Mouse (Mus musculus) lung, postnatal 14 days (tissue): Measurements from ENCODE around the gene Lrrc41.

ENCODE experiments used
- DNase-seq: peaks from one replicate; pipeline ENCODE4 v3.0.0; 2021

Gene Lrrc41

DNA sequence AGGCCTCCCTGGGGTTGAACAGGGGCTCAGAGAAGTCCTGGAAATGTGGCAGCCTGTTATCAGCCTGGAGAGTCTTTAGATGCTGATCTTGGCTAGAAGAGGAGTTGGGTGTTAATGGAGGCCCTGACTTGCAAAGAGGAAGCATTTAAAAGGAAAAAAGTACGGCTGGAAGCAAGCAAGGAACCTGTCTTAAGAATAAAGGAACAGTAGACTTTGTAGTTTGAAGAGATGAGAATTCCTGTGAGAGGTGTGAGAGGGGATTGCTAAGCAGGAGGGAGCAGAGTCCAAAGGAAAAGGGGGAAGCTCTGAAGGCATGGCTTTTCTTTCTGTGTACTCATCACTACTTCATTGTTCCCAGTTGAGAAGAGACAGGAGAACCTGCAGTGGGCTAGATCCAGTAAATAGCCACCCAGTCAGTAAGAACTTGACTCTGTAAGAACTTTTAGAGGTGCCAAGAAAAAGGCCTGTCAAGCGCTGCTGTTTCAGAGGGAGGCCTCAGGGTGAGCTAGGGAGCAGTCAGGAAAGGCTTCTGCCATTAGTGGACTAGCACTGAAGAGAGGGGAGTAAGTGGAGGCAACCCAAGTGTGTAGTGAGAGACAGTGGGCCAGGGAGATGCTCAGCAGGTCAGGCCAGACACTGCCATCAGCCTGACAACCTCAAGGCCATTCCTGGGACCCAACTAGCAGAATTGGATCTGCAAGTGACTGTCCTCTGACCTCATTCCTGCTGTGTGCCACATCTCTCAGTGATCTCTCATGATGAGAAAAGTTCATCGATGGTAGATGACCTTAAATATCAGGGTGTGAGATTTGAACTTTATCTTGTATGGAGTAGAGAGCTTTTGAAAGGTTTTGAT lies 2.4 kb downstream of the Lrrc41 start:
- no peak for DNase-seq

DNA sequence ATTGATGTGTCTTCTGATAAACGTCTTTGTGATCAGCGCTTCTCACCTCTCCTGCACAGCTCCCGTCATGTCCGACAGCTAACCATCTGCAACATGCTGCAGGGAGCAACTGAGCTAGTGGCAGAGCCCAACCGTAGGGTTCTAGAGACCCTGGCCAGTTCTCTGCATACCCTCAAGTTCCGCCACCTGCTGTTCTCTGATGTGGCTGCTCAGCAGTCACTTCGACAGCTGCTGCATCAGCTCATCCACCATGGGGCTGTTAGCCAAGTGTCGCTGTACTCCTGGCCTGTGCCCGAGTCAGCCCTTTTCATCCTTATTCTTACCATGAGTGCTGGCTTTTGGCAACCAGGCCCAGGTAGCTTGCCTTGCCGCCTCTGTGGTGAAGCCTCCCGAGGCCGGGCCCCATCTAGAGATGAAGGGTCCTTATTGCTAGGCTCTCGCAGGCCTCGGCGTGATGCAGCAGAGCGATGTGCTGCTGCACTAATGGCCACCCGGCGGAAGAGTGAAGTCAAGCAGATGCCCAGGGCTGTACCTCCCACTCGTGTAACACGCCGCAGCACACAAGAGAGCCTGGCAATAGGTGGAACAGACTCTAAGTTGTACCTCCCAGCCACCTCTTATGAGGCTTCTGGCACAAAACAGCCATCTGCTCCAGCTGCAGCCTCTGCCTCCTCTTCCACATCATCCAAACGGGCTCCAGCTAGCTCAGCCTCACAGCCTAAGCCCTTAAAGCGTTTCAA lies 13.6 kb downstream of the Lrrc41 start:
- DNase-seq = no peak

DNA sequence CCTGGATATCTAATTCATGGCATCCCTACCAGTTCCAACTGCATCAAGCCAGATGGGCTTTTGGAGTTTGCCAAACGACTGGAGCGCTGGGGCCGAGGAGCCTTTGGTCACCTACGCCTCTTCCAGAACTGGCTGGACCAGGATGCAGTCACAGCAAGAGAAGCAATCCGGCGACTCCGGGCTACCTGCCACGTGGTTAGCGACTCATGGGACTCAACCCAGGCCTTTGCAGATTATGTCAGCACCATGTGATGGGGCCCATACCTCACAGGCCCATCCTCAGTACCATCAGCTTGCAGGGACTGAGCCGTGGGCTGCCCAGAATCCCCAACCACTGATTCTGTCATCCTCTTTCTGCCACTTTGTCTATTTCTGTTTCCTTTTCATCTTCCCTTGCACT lies 21.2 kb downstream of the Lrrc41 start:
- DNase-seq = no peak

DNA sequence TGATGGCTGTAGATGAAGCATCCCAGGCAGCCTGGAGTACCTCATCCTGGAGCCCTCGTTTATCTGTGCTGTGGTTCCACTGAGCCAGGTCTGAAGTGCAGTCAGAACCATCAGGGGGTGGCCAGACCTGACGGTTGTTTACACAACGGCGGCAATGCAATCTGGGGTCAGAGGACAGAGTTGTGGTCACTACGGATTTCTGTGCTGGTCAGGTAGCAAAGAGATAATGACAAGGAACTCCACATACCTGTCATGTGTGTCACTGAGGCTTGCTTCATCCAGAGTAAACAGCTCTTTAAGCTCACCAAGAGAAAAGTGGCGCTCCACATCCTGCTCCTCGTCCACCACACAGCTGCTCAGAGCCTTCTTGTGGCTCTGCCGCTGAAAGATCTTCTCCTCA lies 22.1 kb downstream of the Lrrc41 start:
- DNase-seq = no peak

- no peak for DNase-seq
These were observed 25.9 kb downstream of the Lrrc41 start for GRCm38 (mm10) chr4:116100959-116101358.

- DNase-seq = no peak
These were observed 30.2 kb downstream of the Lrrc41 start for GRCm38 (mm10) chr4:116105278-116105677.

GRCm38 (mm10) chr4:116110695-116111094 lies 35.6 kb downstream of the Lrrc41 start:
- no peak for DNase-seq

- DNase-seq = no peak
These were observed 36.4 kb downstream of the Lrrc41 start for GRCm38 (mm10) chr4:116111486-116111885.

- no peak for DNase-seq
These were observed 47.7 kb downstream of the Lrrc41 start for GRCm38 (mm10) chr4:116122762-116123161.

DNA sequence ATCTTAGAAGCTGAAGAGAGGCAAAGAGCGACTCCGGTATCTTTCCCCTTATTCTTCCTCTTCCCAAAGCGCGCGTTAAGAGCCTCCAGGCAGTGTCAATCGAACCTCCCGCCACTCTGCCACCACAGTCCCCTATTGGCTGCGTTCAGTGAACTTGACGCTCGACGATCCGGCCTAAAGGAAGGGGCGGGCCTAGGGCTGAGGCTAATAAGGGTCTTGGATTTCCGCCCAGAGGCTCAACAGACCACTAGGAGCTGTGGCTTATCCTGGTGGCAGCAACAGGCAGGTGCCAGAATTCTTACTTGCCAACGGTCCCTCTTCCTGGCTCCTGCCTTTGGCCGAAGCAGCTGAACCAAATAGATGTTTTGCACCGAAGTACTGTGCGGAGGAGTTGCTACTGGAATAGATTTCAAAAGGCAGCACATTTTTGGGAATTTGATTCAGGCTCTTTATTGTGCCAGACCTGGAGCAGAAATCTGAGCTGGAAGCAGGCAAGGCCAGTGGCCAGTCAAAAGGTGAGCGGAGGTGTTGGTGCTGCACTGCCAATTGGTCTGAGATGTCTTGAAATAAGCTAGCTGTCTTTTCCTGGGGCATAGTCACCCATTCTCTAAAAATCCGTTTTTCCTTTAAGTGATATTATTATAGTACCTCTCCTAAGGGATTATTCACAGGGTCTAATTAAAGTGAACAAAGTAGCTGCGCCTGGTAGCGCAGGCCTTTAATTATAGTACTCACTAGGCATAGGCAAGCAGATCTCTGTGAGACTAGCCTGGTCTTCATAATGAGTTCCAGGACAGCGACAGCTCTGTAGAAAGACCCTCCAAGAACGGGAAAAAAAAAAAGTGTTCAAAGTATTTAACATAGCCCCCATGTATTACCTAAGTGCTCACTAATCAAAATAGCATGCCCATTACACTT lies 48.8 kb downstream of the Lrrc41 start, which contains the start of the genes Rad54l and Pomgnt1:
Gene Rad54l (minus strand): TSS at position 89 of the 918 bp plus-strand sequence.
Gene Pomgnt1 (plus strand): TSS at position 239 of the 918 bp plus-strand sequence.
- peak; percentile 82 for DNase-seq

- DNase-seq = no peak
These were observed 50.8 kb downstream of the Lrrc41 start for GRCm38 (mm10) chr4:116125803-116126386.

- no peak for DNase-seq
These were observed 52.9 kb downstream of the Lrrc41 start for GRCm38 (mm10) chr4:116127956-116128355.

DNA sequence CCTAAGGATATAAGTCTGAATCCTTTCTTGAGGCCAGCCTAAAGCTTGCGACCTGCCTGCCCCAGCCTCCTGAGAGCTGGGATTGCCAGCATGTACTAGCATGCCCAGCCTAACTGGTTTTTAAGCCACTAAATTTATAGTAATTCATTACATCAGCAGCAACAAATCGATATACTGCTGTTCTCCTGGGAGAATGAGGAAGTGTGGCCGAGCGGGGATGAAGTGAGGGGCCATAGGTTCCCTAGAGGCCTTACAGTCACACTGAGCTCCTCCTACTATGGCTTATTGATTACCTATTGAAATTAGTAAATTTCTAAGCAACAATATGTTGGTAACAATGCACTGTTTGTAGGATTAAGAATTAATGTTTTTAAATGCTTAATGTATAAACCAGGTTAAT lies 58.1 kb downstream of the Lrrc41 start:
- DNase-seq = no peak

DNA sequence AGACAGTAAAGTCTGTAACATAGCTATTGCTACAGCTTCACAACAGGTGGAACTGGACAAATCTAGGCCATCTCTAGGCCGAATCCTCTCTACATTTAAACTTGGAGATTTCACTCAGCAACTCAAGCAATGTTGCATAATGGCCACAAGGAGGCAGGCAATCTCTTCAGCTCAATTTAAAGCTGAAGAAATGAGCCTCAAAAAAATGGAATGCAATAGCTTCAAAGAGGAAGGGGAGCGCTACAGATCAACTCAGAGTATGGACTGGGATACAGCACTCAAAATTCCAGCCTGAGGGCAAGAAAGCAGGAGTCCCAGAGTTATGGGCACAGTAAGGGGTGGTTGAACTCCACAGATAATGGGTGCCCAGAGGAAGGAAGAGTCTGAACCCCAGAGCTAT lies 59.9 kb downstream of the Lrrc41 start:
- DNase-seq = no peak

DNA sequence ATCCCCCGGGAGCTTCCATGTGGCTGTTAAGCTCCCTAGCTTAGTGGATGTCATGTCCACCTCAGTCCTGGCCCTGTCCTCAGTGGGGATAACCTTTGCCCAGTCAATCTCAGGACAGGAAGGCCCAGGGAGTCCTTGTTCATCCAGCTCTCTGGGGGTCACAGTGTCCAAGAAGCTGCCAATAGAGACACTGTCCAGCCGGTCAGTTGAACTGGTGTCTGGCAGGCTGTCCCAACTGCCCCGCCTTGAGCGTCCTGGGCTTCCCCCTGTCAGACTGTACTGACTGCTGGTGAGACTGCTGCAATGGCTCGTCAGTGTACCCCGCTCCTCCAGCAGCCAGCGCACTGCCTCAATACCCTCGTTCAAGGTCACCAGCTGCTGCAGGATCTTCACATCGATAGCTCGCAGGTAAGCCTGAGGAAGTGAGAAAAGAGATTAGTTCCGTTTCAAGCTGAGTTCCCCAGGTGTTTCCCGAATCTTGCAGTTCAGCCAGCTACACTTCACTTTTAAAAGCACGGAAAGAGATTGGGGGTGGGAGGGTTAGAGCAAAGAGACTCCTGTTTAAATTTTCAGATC lies 62.4 kb downstream of the Lrrc41 start:
- no peak for DNase-seq

DNA sequence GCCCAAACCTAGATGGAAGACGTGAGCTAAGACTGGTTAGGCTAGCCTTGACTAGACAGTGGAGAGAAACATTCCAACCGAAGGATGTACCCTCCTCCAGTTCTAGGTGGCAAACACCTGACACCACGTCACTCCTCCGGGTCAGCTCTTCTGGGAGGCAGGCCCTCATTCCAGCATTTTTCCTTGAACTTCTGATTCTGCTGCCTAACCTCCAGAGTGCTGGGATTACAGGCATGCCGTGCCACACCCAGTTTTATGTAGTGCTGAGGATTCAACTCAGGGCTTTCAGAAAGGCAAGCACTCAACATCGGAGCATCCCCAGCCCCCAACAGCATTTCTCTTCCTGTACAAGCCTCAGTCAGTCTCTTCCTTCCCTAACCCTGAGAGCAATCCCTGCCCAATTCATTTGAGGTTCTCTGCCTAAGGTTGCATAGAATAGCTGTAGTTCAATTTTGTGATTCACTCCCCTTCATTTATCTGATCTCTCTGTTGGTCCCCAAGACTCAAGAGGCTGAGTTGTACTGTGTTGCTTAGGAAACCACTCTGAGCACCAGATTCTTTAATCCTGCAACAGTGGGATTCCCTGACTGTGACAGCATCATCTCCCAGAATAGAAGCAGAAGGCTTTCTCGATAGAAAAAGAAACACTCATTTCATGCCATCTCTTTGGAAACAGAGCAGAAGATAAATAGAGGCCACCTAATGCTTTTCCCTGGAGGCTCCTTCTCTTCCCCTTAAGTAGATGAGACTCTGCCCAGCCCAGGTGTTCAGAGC lies 65.9 kb downstream of the Lrrc41 start:
- DNase-seq = no peak

DNA sequence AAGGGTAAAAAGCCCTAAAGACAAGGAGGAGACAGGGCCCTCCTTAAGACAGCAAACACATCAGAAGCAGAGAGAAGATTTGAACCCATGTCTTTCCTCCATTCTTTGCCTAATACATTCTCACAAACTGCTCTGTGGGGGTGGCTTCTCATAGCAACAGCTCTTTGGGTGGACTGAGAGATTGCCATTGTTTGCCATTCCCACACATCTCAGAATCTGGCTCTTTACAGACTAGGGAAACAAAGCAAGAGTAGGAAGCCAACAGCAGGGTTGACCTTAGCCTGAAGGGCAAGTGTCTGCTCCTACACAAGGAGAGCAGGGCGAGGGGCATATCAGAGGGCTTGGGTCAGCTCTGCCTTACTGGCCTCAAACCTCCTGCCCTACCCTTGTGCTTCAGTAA lies 66.7 kb downstream of the Lrrc41 start:
- no peak for DNase-seq

DNA sequence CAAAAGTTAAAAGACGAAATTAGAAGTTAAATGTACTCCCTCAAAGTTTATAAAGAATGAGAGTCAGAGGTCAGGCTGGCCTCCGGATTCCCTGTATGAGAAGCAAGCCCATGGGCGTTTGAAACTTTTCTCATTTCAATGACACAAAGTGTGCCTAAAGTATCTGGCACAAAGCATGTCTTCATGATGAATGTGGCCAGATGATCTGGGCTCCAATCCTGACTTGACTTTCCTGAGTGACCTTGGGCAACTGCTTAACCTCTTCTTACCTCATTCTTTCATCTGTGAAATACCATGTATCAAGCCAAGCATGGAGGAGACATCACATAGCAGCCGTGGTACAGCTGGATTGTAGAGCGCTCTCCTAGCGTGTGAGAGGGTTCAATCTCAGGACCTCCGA lies 67.2 kb downstream of the Lrrc41 start:
- DNase-seq = no peak

- peak; percentile 39 for DNase-seq
These were observed 68.3 kb downstream of the Lrrc41 start for GRCm38 (mm10) chr4:116143317-116143811.

DNA sequence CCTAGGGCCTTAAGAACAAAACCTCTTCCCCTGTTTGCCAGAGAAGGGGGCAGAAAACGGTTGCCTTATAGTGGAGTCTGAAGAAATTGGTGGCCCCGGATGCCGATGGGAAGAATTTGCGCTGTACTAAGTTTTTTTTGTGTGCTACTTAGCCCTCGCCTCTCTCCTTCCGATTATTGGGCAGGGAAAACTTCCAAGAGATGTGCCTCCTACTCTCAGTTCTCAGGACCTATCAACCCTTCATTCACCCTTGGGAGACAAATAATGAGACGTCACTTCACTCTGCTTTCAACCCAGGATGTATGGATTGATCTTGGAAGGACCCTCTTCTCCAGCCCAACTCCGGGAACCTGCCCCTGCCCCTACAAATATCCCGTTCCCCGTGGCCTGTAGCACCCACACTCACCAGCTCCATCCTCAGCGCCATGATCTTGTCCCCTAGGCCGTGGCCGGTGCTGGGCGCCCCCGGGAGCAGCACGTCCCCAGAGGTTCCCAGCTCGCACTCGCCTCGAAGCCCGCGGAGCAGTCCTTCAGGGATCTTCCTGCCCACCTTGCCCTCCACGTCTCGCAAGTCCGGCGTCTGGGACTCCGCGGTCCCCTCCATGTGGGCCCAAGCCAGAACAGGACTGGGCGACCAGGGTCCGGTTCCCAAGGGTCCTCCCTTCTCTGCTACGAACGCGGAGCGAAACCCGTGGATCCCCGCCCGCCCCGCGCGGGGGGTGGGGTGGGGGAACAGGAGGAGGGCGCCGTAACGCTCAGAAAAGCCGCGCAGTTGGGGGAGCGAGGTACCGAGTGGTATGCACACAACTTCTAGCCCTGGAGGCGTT lies 69.0 kb downstream of the Lrrc41 start:
- DNase-seq = peak; percentile 73
